Mouse (Mus musculus): ENCODE results near the gene Olfr806. TPM values are rescaled to one million over a fixed set of nuclear protein-coding genes. Genes with fewer than 3 reads are reported as not detected.

Olfr806 gene
- polyA plus RNA-seq (2012; rRNA removed) = not detected in 2 replicates

GRCm38 (mm10) chr10:129741821-129742220 is at the start of gene Olfr806:
Olfr806 (minus strand) TSS chr10:129741921.

GRCm38 (mm10) chr10:129774338-129774737 is 32.6 kb upstream of the Olfr806 start, which contains the start of gene Olfr809:
Olfr809 (plus strand) TSS chr10:129774638.

GRCm38 (mm10) chr10:129765182-129765581 is 23.5 kb upstream of the Olfr806 start, which contains the start of gene Olfr808:
Olfr808 (plus strand) TSS chr10:129765482.

GRCm38 (mm10) chr10:129757693-129758092 is 16.0 kb upstream of the Olfr806 start, which contains the start of gene Olfr807:
Olfr807 (minus strand) TSS chr10:129757793.

GRCm38 (mm10) chr10:129729275-129729674 is 12.4 kb downstream of the Olfr806 start, which contains the start of gene Olfr805:
Olfr805 (minus strand) TSS chr10:129729375.

GRCm38 (mm10) chr10:129702910-129703309 is 38.8 kb downstream of the Olfr806 start, which contains the start of gene Olfr804:
Olfr804 (plus strand) TSS chr10:129703210.

GRCm38 (mm10) chr10:129694186-129694585 is 47.5 kb downstream of the Olfr806 start, which contains the start of gene Olfr803:
Olfr803 (minus strand) TSS chr10:129694286.

GRCm38 (mm10) chr10:129688069-129688468 is 53.7 kb downstream of the Olfr806 start, which contains the start of gene Olfr802:
Olfr802 (minus strand) TSS chr10:129688169.

Other genes with a start within 250 kb of the Olfr806 start
- not detected in 2 replicates for gene Olfr790, start 243.4 kb downstream of the Olfr806 start, polyA plus RNA-seq (2012; rRNA removed)
- not detected in 2 replicates for gene Olfr791, start 220.1 kb downstream of the Olfr806 start, polyA plus RNA-seq (2012; rRNA removed)
- gene Olfr792, start 202.8 kb downstream of the Olfr806 start, polyA plus RNA-seq (2012; rRNA removed) = not detected in 2 replicates
- gene Olfr794, start 174.3 kb downstream of the Olfr806 start, polyA plus RNA-seq (2012; rRNA removed) = not detected in 2 replicates
- gene Olfr796, start 129.4 kb downstream of the Olfr806 start, polyA plus RNA-seq (2012; rRNA removed) = not detected in 2 replicates
- not detected in 2 replicates for gene Olfr798, start 114.0 kb downstream of the Olfr806 start, polyA plus RNA-seq (2012; rRNA removed)
- gene Olfr799, start 104.4 kb downstream of the Olfr806 start, polyA plus RNA-seq (2012; rRNA removed) = not detected in 2 replicates
- gene Olfr800, start 84.2 kb downstream of the Olfr806 start, polyA plus RNA-seq (2012; rRNA removed) = not detected in 2 replicates
- gene Olfr801, start 68.1 kb downstream of the Olfr806 start, polyA plus RNA-seq (2012; rRNA removed) = not detected in 2 replicates
- gene Olfr802, start 53.8 kb downstream of the Olfr806 start, polyA plus RNA-seq (2012; rRNA removed) = not detected in 2 replicates
- not detected in 2 replicates for gene Olfr803, start 47.6 kb downstream of the Olfr806 start, polyA plus RNA-seq (2012; rRNA removed)
- not detected in 2 replicates for gene Olfr804, start 38.7 kb downstream of the Olfr806 start, polyA plus RNA-seq (2012; rRNA removed)
- not detected in 2 replicates for gene Olfr805, start 12.5 kb downstream of the Olfr806 start, polyA plus RNA-seq (2012; rRNA removed)
- gene Olfr807, start 15.9 kb upstream of the Olfr806 start, polyA plus RNA-seq (2012; rRNA removed) = not detected in 2 replicates
- not detected in 2 replicates for gene Olfr808, start 23.6 kb upstream of the Olfr806 start, polyA plus RNA-seq (2012; rRNA removed)
- gene Olfr809, start 32.7 kb upstream of the Olfr806 start, polyA plus RNA-seq (2012; rRNA removed) = not detected in 2 replicates
- gene Olfr810, start 53.0 kb upstream of the Olfr806 start, polyA plus RNA-seq (2012; rRNA removed) = not detected in 2 replicates
- gene Olfr811, start 62.5 kb upstream of the Olfr806 start, polyA plus RNA-seq (2012; rRNA removed) = not detected in 2 replicates
- not detected in 2 replicates for gene Olfr812, start 104.2 kb upstream of the Olfr806 start, polyA plus RNA-seq (2012; rRNA removed)
- not detected in 2 replicates for gene Olfr813, start 113.4 kb upstream of the Olfr806 start, polyA plus RNA-seq (2012; rRNA removed)
- not detected in 2 replicates for gene Olfr814, start 137.9 kb upstream of the Olfr806 start, polyA plus RNA-seq (2012; rRNA removed)
- not detected in 2 replicates for gene Olfr815, start 163.9 kb upstream of the Olfr806 start, polyA plus RNA-seq (2012; rRNA removed)
- gene Olfr816, start 173.7 kb upstream of the Olfr806 start, polyA plus RNA-seq (2012; rRNA removed) = not detected in 2 replicates
- not detected in 2 replicates for gene Olfr818, start 207.2 kb upstream of the Olfr806 start, polyA plus RNA-seq (2012; rRNA removed)
- gene Olfr819, start 225.3 kb upstream of the Olfr806 start, polyA plus RNA-seq (2012; rRNA removed) = not detected in 2 replicates
- gene Olfr247, start 234.2 kb upstream of the Olfr806 start, polyA plus RNA-seq (2012; rRNA removed) = not detected in 2 replicates
- not detected in 2 replicates for gene Gm10310, start 243.1 kb upstream of the Olfr806 start, polyA plus RNA-seq (2012; rRNA removed)

Measured in liver, embryonic 14 days (tissue).